Mouse (Mus musculus): ENCODE measurements around the gene Atat1.

- TF ChIP-seq EP300 (IDR thresholded peaks at IDR 0.05; ENCODE audit: insufficient read depth, low read depth, low read length) = no peak
- no peak for TF ChIP-seq CTCF (IDR thresholded peaks at IDR 0.05)
- no peak for TF ChIP-seq POLR2A (IDR thresholded peaks at IDR 0.05; ENCODE audit: insufficient read depth, low read depth, low read length)
Measured at GRCm38 (mm10) chr17:35882924-35883323, 27.0 kb downstream of the Atat1 start.
